Mouse (Mus musculus) embryo, embryonic 11 days (tissue): Measurements from ENCODE around the gene Nme4.
"Not testable (repeated sequence)": the region's sequence is repeated elsewhere in the genome, so short reads cannot be mapped to it uniquely, and the experiment has no call there.

Source experiments
- DNase-seq: peaks from one replicate; pipeline ENCODE4 v3.0.0-alpha.2; 2015

Nme4 gene

GRCm38 (mm10) chr17:26113181-26113948, 18.0 kb upstream of the Nme4 start, which contains the start of gene Tmem8:
TSS of gene Tmem8 (plus strand) at chr17:26113299.
- peak; percentile 77 for DNase-seq

- no peak for DNase-seq
These were observed 17.3 kb upstream of the Nme4 start for GRCm38 (mm10) chr17:26112751-26113150.

- no peak for DNase-seq
These were observed 16.3 kb upstream of the Nme4 start for GRCm38 (mm10) chr17:26111722-26112121.

- peak; percentile 14 for DNase-seq
These were observed 15.6 kb upstream of the Nme4 start for GRCm38 (mm10) chr17:26111024-26111423.

- DNase-seq: no peak
These were observed 14.8 kb upstream of the Nme4 start for GRCm38 (mm10) chr17:26110156-26110555.

- DNase-seq: no peak
These were observed 10.2 kb upstream of the Nme4 start for GRCm38 (mm10) chr17:26105619-26106018.

- DNase-seq: no peak
These were observed 6.1 kb upstream of the Nme4 start for GRCm38 (mm10) chr17:26101478-26101877.

GRCm38 (mm10) chr17:26100166-26100565, 4.8 kb upstream of the Nme4 start:
- no peak for DNase-seq

GRCm38 (mm10) chr17:26099316-26099715, 3.9 kb upstream of the Nme4 start:
- not testable (repeated sequence) for DNase-seq

- no peak for DNase-seq
These were observed 3.1 kb upstream of the Nme4 start for GRCm38 (mm10) chr17:26098461-26098860.

- no peak for DNase-seq
These were observed 781 bp downstream of the Nme4 start for GRCm38 (mm10) chr17:26094531-26095110.

GRCm38 (mm10) chr17:26089905-26090632, 5.3 kb downstream of the Nme4 start, which contains the start of gene Decr2:
TSS of gene Decr2 (minus strand) at chr17:26090337.
- DNase-seq: peak; percentile 93

GRCm38 (mm10) chr17:26087059-26087564, 8.3 kb downstream of the Nme4 start:
- DNase-seq: no peak

GRCm38 (mm10) chr17:26080867-26081266, 14.5 kb downstream of the Nme4 start:
- no peak for DNase-seq

GRCm38 (mm10) chr17:26078851-26079250, 16.6 kb downstream of the Nme4 start:
- DNase-seq: no peak

GRCm38 (mm10) chr17:26075246-26075645, 20.2 kb downstream of the Nme4 start:
- no peak for DNase-seq

GRCm38 (mm10) chr17:26070136-26070535, 25.3 kb downstream of the Nme4 start:
- no peak for DNase-seq

- peak; percentile 95 for DNase-seq
These were observed 26.3 kb downstream of the Nme4 start, which contains the start of gene Rab11fip3 for GRCm38 (mm10) chr17:26068831-26069739. TSS of gene Rab11fip3 (minus strand) at chr17:26069555.

GRCm38 (mm10) chr17:26068024-26068830, 27.2 kb downstream of the Nme4 start:
- DNase-seq: peak; percentile 27

GRCm38 (mm10) chr17:26066488-26067020, 28.8 kb downstream of the Nme4 start:
- DNase-seq: no peak

- DNase-seq: no peak
These were observed 30.5 kb downstream of the Nme4 start for GRCm38 (mm10) chr17:26064916-26065315.
